Mouse (Mus musculus): ENCODE measurements around the gene Fbxl19.
"Not testable (repeated sequence)": the region's sequence is repeated elsewhere in the genome, so short reads cannot be mapped to it uniquely, and the experiment has no call there.

Gene Fbxl19

DNA sequence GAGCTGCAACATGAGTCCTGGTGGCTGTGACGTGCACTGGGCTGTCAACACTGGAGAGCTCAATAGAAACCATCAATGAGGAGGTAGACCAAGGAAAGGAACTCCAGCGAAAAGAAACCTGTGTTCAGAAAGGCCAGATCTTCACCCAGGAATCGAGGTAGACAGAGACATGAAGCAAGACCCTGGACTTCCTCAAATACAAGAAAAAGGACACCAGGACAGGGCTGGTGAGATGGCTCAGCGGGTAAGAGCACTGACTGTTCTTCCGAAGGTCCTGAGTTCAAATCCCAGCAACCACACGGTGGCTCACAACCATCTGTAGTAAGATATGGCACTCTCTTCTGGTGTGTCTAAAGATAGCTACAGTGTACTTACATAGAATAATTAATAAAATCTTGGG, 26.0 kb upstream of the Fbxl19 start:
- Histone ChIP-seq H3K36me3 (ENCODE audit: insufficient read depth, low read length) (0 out of 2 replicates have a peak, but pooled peaks cover 5% of the 10 kb centered on the region), H3K4me3 (replicated peaks; ENCODE audit: low read length) (no peak overlapping the region), H3K9me3 (ENCODE audit: low read length) (no peaks in the 10 kb centered on the region), H3K4me1 (replicated peaks; ENCODE audit: low read depth, low read length) (peaks cover 36% of the 10 kb centered on the region), H3K27me3 (ENCODE audit: insufficient read depth, low read length) (peaks cover 21% of the 10 kb centered on the region)
- TF ChIP-seq CTCF (conservative IDR thresholded peaks at IDR 0.05; ENCODE audit: low read length) (no peak), NANOG (IDR thresholded peaks at IDR 0.05; ENCODE audit: borderline replicate concordance, low read length) (no peak), POU5F1 (IDR thresholded peaks at IDR 0.05; ENCODE audit: borderline replicate concordance, low read length) (no peak)

DNA sequence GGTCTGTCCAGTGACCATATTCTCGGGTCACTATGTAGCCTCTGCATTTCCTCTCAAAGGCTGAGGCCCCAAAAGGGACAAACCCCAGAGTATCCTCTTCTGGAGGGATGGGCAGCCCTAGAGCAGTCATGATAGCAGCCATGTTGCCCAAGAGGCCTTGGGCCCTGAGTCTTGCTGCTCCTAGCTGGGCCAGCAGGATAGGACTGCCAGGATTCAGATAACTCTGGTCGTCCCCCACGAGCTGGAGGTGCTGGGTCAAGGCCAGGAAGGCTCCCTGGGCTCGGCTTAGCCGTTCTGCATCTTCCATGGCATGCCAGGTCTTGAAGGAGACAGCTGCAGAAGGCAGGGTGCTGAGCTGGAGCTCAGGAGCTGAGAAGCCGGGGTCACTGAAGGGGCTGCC, 25.1 kb upstream of the Fbxl19 start:
- Histone ChIP-seq H3K27me3 (ENCODE audit: insufficient read depth, low read length) (peaks cover 21% of the 10 kb centered on the region), H3K4me1 (replicated peaks; ENCODE audit: low read depth, low read length) (peaks cover 39% of the 10 kb centered on the region), H3K36me3 (ENCODE audit: insufficient read depth, low read length) (0 out of 2 replicates have a peak, but pooled peaks cover 5% of the 10 kb centered on the region), H3K4me3 (replicated peaks; ENCODE audit: low read length) (no peak overlapping the region), H3K9me3 (ENCODE audit: low read length) (no peaks in the 10 kb centered on the region)
- TF ChIP-seq NANOG (IDR thresholded peaks at IDR 0.05; ENCODE audit: borderline replicate concordance, low read length) = no peak
- no peak for TF ChIP-seq CTCF (conservative IDR thresholded peaks at IDR 0.05; ENCODE audit: low read length)
- no peak for TF ChIP-seq POU5F1 (IDR thresholded peaks at IDR 0.05; ENCODE audit: borderline replicate concordance, low read length)

DNA sequence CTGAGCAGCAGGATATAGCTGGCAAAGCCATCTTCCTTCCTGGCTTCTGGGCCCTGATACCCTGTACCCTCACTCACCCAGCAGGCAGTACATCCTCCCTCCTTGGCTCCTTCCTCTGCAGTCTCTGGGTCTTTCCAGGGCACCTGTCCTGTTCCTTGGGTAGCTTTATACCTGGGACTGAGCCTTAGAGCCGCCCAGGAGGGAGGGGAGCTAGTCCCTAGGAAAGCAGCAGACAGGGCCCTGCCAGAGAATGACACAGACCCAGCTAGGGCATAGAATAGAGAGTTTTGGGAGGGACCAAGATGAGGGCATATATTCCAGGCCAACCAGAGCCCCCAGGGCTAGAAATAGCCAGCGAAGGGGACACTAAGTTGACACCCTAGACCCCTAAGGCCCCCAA, 18.9 kb upstream of the Fbxl19 start:
- TF ChIP-seq POU5F1 (IDR thresholded peaks at IDR 0.05; ENCODE audit: borderline replicate concordance, low read length) = no peak
- TF ChIP-seq NANOG (IDR thresholded peaks at IDR 0.05; ENCODE audit: borderline replicate concordance, low read length) = no peak
- TF ChIP-seq CTCF (conservative IDR thresholded peaks at IDR 0.05; ENCODE audit: low read length) = no peak
- Histone ChIP-seq H3K9me3 (ENCODE audit: low read length) (no peaks in the 10 kb centered on the region), H3K4me3 (replicated peaks; ENCODE audit: low read length) (peak overlapping the region; percentile 26), H3K27me3 (ENCODE audit: insufficient read depth, low read length) (0 out of 2 replicates have a peak, but pooled peaks cover 4% of the 10 kb centered on the region), H3K36me3 (ENCODE audit: insufficient read depth, low read length) (no peaks in the 10 kb centered on the region), H3K4me1 (replicated peaks; ENCODE audit: low read depth, low read length) (peaks cover 44% of the 10 kb centered on the region)

GRCm38 (mm10) chr7:127725924-127726323, 18.4 kb upstream of the Fbxl19 start:
- H3K27me3 ChIP-seq (ENCODE audit: insufficient read depth, low read length) = 0 out of 2 replicates have a peak, but pooled peaks cover 4% of the 10 kb centered on the region

GRCm38 (mm10) chr7:127727898-127728297, 16.4 kb upstream of the Fbxl19 start:
- H3K27me3 ChIP-seq (ENCODE audit: insufficient read depth, low read length) = 0 out of 2 replicates have a peak, but pooled peaks cover 8% of the 10 kb centered on the region
- no peaks in the 10 kb centered on the region for H3K36me3 ChIP-seq (ENCODE audit: insufficient read depth, low read length)
- H3K4me3 ChIP-seq (replicated peaks; ENCODE audit: low read length) = no peak overlapping the region
- peaks cover 44% of the 10 kb centered on the region for H3K4me1 ChIP-seq (replicated peaks; ENCODE audit: low read depth, low read length)
- TF ChIP-seq POU5F1 (IDR thresholded peaks at IDR 0.05; ENCODE audit: borderline replicate concordance, low read length) (no peak), CTCF (conservative IDR thresholded peaks at IDR 0.05; ENCODE audit: low read length) (peak; percentile 45), NANOG (IDR thresholded peaks at IDR 0.05; ENCODE audit: borderline replicate concordance, low read length) (no peak)
- no peaks in the 10 kb centered on the region for H3K9me3 ChIP-seq (ENCODE audit: low read length)

More at GRCm38 (mm10) chr7:127725924-127726323, 18.4 kb upstream of the Fbxl19 start:
- Histone ChIP-seq H3K4me1 (replicated peaks; ENCODE audit: low read depth, low read length) (peaks cover 44% of the 10 kb centered on the region), H3K4me3 (replicated peaks; ENCODE audit: low read length) (peak overlapping the region; percentile 26), H3K36me3 (ENCODE audit: insufficient read depth, low read length) (no peaks in the 10 kb centered on the region), H3K9me3 (ENCODE audit: low read length) (no peaks in the 10 kb centered on the region)
- TF ChIP-seq POU5F1 (IDR thresholded peaks at IDR 0.05; ENCODE audit: borderline replicate concordance, low read length) (no peak), NANOG (IDR thresholded peaks at IDR 0.05; ENCODE audit: borderline replicate concordance, low read length) (no peak), CTCF (conservative IDR thresholded peaks at IDR 0.05; ENCODE audit: low read length) (no peak)

DNA sequence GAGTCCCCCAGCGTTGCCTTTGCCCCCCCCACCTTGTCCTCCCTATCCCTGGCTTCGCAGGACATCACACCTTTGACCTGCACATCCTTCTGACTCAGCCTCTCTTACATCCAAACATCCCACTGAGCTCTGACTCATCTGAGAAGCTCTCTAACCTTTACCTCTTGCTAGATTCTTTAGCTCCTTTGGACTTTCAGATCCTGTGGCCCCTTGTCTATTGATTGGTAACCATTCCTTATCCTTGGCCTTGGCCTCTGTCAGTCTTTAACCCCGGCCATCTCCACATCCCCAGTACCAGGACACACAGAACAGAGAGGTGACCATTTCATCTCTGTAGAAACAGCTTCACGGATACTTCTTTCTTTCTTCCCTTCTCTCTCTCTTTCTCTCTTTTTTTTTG, 14.2 kb upstream of the Fbxl19 start:
- H3K4me3 ChIP-seq (replicated peaks; ENCODE audit: low read length) = no peak overlapping the region
- TF ChIP-seq POU5F1 (IDR thresholded peaks at IDR 0.05; ENCODE audit: borderline replicate concordance, low read length) = no peak
- TF ChIP-seq NANOG (IDR thresholded peaks at IDR 0.05; ENCODE audit: borderline replicate concordance, low read length) = no peak
- no peak for TF ChIP-seq CTCF (conservative IDR thresholded peaks at IDR 0.05; ENCODE audit: low read length)
- H3K4me1 ChIP-seq (replicated peaks; ENCODE audit: low read depth, low read length) = peaks cover 25% of the 10 kb centered on the region
- 0 out of 2 replicates have a peak, but pooled peaks cover 8% of the 10 kb centered on the region for H3K27me3 ChIP-seq (ENCODE audit: insufficient read depth, low read length)
- H3K9me3 ChIP-seq (ENCODE audit: low read length) = no peaks in the 10 kb centered on the region
- H3K36me3 ChIP-seq (ENCODE audit: insufficient read depth, low read length) = no peaks in the 10 kb centered on the region

- not testable (repeated sequence) for H3K4me1 ChIP-seq (replicated peaks; ENCODE audit: low read depth, low read length)
Measured at GRCm38 (mm10) chr7:127732066-127732465, 12.3 kb upstream of the Fbxl19 start, which contains the start of gene Ctf2. Ctf2 (minus strand) TSS chr7:127732166.

GRCm38 (mm10) chr7:127745251-127745651, 908 bp downstream of the Fbxl19 start:
- peaks cover 68% of the 10 kb centered on the region for H3K4me1 ChIP-seq (replicated peaks; ENCODE audit: low read depth, low read length)
- peak overlapping the region; percentile 92 for H3K4me3 ChIP-seq (replicated peaks; ENCODE audit: low read length)
- TF ChIP-seq POU5F1 (IDR thresholded peaks at IDR 0.05; ENCODE audit: borderline replicate concordance, low read length) = no peak
- no peak for TF ChIP-seq CTCF (conservative IDR thresholded peaks at IDR 0.05; ENCODE audit: low read length)
- TF ChIP-seq NANOG (IDR thresholded peaks at IDR 0.05; ENCODE audit: borderline replicate concordance, low read length) = no peak

More at GRCm38 (mm10) chr7:127732066-127732465, 12.3 kb upstream of the Fbxl19 start, which contains the start of gene Ctf2:
- not testable (repeated sequence) for H3K9me3 ChIP-seq (ENCODE audit: low read length); H3K4me3 ChIP-seq (replicated peaks; ENCODE audit: low read length); H3K36me3 ChIP-seq (ENCODE audit: insufficient read depth, low read length); H3K27me3 ChIP-seq (ENCODE audit: insufficient read depth, low read length)

More at GRCm38 (mm10) chr7:127745251-127745651, 908 bp downstream of the Fbxl19 start:
- Histone ChIP-seq H3K27me3 (ENCODE audit: insufficient read depth, low read length) (no peaks in the 10 kb centered on the region), H3K36me3 (ENCODE audit: insufficient read depth, low read length) (peaks cover 21% of the 10 kb centered on the region), H3K9me3 (ENCODE audit: low read length) (no peaks in the 10 kb centered on the region)

Measured in E14TG2a.4 (cell line).